In the genomic region with DNA sequence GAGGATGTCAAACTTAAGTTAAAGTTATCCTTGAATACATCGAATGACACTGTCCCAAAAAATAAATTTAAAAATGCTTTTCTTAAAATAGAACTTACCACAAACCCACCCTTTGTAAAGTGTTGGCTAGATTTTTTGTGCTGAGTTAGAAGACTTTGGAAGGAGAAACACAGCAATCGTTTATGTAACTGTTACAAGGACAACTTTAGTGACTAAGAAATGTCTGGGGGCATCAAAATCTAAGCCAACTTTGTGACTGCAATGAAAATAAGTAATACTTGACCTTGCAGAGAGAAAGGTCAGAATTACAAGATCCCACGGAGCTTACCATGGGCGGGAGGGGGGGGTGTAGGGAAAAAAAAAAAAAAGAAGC, we compare ENCODE assay signal across 8 mouse cellular contexts. TPM values are rescaled to one million over a fixed set of nuclear protein-coding genes. Genes with fewer than 3 reads are reported as not detected.
A peak's percentile ranks its signal among the peaks of the same experiment; 100 is the strongest.
DNase-seq lines count a peak whose midpoint lies in the region; ATAC-seq and TF ChIP-seq lines count a peak whose summit lies in the region.

No protein-coding gene starts in this region.

- ATAC-seq in heart, embryonic 16.5 days (replicated peaks; ENCODE audit: extremely low read depth, insufficient read depth, low FRiP score), result no peak
- ATAC-seq in G1E (ENCODE audit: extremely low read depth, insufficient number of reproducible peaks, low FRiP score, poor library complexity, severe bottlenecking), result no peak
- no peak for ATAC-seq in heart, postnatal 0 days (ENCODE audit: insufficient read depth, low read depth)

- DNase-seq in heart, postnatal 10 days, result no peak
- DNase-seq in G1E (ENCODE audit: low spot score), result no peak
- no peak for DNase-seq in heart, postnatal 0 days (ENCODE audit: low spot score)
- DNase-seq in midbrain, embryonic 10.5 days (ENCODE audit: low spot score), result no peak
- DNase-seq in cerebellum, adult 9-11 months, result no peak
- no peak for DNase-seq in thymus, postnatal 36 days
- no peak for DNase-seq in right cerebral cortex, postnatal 14 days

- no peaks in the 10 kb centered on the region for H3K27me3 ChIP-seq in heart, embryonic 16.5 days (ENCODE audit: control insufficient read depth, insufficient read depth, low read length)
- H3K27me3 ChIP-seq in G1E (ENCODE audit: insufficient read depth, low read length), result no peaks in the 10 kb centered on the region
- H3K27me3 ChIP-seq in heart, postnatal 0 days (ENCODE audit: control insufficient read depth, insufficient read depth, low read length), result no peaks in the 10 kb centered on the region
- H3K27me3 ChIP-seq in midbrain, embryonic 10.5 days (ENCODE audit: low read depth, poor library complexity, severe bottlenecking), result no peaks in the 10 kb centered on the region

- H3K4me1 ChIP-seq in heart, embryonic 16.5 days (ENCODE audit: control insufficient read depth, insufficient read depth, low read length), result peaks cover 19% of the 10 kb centered on the region
- H3K4me1 ChIP-seq in G1E (ENCODE audit: insufficient read depth, low read depth, low read length), result peaks cover 68% of the 10 kb centered on the region
- H3K4me1 ChIP-seq in heart, postnatal 0 days (ENCODE audit: control insufficient read depth, insufficient read depth), result peaks cover 17% of the 10 kb centered on the region; the same call in 1 of the 2 replicates
- H3K4me1 ChIP-seq in midbrain, embryonic 10.5 days, result peaks cover 58% of the 10 kb centered on the region

- no peaks in the 10 kb centered on the region for H3K9me3 ChIP-seq in heart, embryonic 16.5 days (replicated peaks; ENCODE audit: control insufficient read depth, low read length)
- H3K9me3 ChIP-seq in G1E (replicated peaks), result no peaks in the 10 kb centered on the region
- H3K9me3 ChIP-seq in heart, postnatal 0 days (replicated peaks; ENCODE audit: control insufficient read depth, low read length), result no peaks in the 10 kb centered on the region
- no peaks in the 10 kb centered on the region for H3K9me3 ChIP-seq in midbrain, embryonic 10.5 days (replicated peaks)

- peak overlapping the region; percentile 98 for H3K9ac ChIP-seq in heart, embryonic 16.5 days (ENCODE audit: low read length)
- peak overlapping the region; percentile 96 for H3K9ac ChIP-seq in heart, postnatal 0 days (replicated peaks; ENCODE audit: low read depth, low read length)

- WGBS in heart, embryonic 16.5 days, result 20% methylated on average over 4 of the region's 4 CpGs
- WGBS in heart, postnatal 0 days, result 22% methylated on average over 4 of the region's 4 CpGs
- 34% methylated on average over 4 of the region's 4 CpGs for WGBS in midbrain, embryonic 10.5 days

- H3K36me3 ChIP-seq in heart, embryonic 16.5 days (ENCODE audit: control insufficient read depth, insufficient read depth), result no peaks in the 10 kb centered on the region
- peaks cover 37% of the 10 kb centered on the region for H3K36me3 ChIP-seq in G1E (replicated peaks)
- no peaks in the 10 kb centered on the region for H3K36me3 ChIP-seq in heart, postnatal 0 days (replicated peaks; ENCODE audit: control insufficient read depth, insufficient read depth, low read length)
- H3K36me3 ChIP-seq in midbrain, embryonic 10.5 days, result no peaks in the 10 kb centered on the region

- peak overlapping the region; percentile 93 for H3K4me3 ChIP-seq in heart, embryonic 16.5 days (ENCODE audit: low read length)
- H3K4me3 ChIP-seq in G1E (ENCODE audit: low read depth, low read length), result peak overlapping the region; percentile 87
- peak overlapping the region; percentile 97 for H3K4me3 ChIP-seq in heart, postnatal 0 days (ENCODE audit: low read depth, low read length)
- H3K4me3 ChIP-seq in midbrain, embryonic 10.5 days, result peak overlapping the region; percentile 86

- intact Hi-C loops in heart, postnatal 10 days (cut with DNase I), result loop anchor here (2.0 to 5.0 kb wide), 2 partner anchors 56 to 205 kb away; a partner anchor contains a TSS

- H3K4me2 ChIP-seq in heart, embryonic 16.5 days (ENCODE audit: low read depth, low read length), result peak overlapping the region; percentile 66
- H3K4me2 ChIP-seq in heart, postnatal 0 days (ENCODE audit: low read depth, low read length), result peak overlapping the region; percentile 90

- peak overlapping the region; percentile 96 for H3K27ac ChIP-seq in heart, embryonic 16.5 days (ENCODE audit: low read length)
- H3K27ac ChIP-seq in heart, postnatal 0 days (ENCODE audit: low read depth), result peak overlapping the region; percentile 97
- peak overlapping the region; percentile 98 for H3K27ac ChIP-seq in midbrain, embryonic 10.5 days (replicated peaks)

- TF ChIP-seq EP300 in heart, postnatal 0 days (IDR thresholded peaks at IDR 0.05; ENCODE audit: low read depth), result no peak

- no peak for TF ChIP-seq CTCF in G1E (IDR thresholded peaks at IDR 0.05; ENCODE audit: low read depth, low read length)
- TF ChIP-seq CTCF in heart, postnatal 0 days (IDR thresholded peaks at IDR 0.05; ENCODE audit: low read depth), result no peak

RNA-seq across cellular contexts. Expression of a gene that starts 0.8 kb away (rescaled TPM):
- polyA plus RNA-seq in heart, embryonic 16.5 days (2015; fragmentation: Nextera tagmentation; extraction: Ambion mirVana), result 98.6 and 99.3 TPM in 2 replicates
- 10 to 100 TPM; 82.7 to 83.3 TPM for total RNA-seq in heart, postnatal 10 days (2021)
- 158 and 165 TPM in 2 replicates for total RNA-seq in G1E (2014; fragmentation: Nextera tagmentation)
- 68.5 and 77.6 TPM in 2 replicates for total RNA-seq in G1E (2017)
- polyA plus RNA-seq in G1E (2012), result 27.2 and 37.6 TPM in 2 replicates
- 74.3 and 97.5 TPM in 2 replicates for total RNA-seq in heart, postnatal 0 days (2014; rRNA removed; ENCODE audit: low replicate concordance)
- polyA plus RNA-seq in heart, postnatal 0 days (2015; fragmentation: Nextera tagmentation; extraction: Ambion mirVana), result 87.4 and 88.3 TPM in 2 replicates
- 90.1 and 102 TPM in 2 replicates for polyA plus RNA-seq in midbrain, embryonic 10.5 days (2016; fragmentation: Nextera tagmentation; extraction: Ambion mirVana)

RNA-seq across cellular contexts. Expression of a gene that starts 54.2 kb away (rescaled TPM):
- 19.9 and 25.4 TPM in 2 replicates for polyA plus RNA-seq in heart, embryonic 16.5 days (2015; fragmentation: Nextera tagmentation; extraction: Ambion mirVana)
- 1 to 10 TPM; 6.5 to 8.2 TPM for total RNA-seq in heart, postnatal 10 days (2021)
- total RNA-seq in G1E (2014; fragmentation: Nextera tagmentation) (22.7 and 32.8 TPM in 2 replicates), G1E (2017) (47.1 and 49.5 TPM in 2 replicates)
- polyA plus RNA-seq in G1E (2012), result 52.4 and 57.4 TPM in 2 replicates
- total RNA-seq in heart, postnatal 0 days (2014; rRNA removed; ENCODE audit: low replicate concordance), result 2.3 and 9.0 TPM in 2 replicates
- 9.6 and 9.9 TPM in 2 replicates for polyA plus RNA-seq in heart, postnatal 0 days (2015; fragmentation: Nextera tagmentation; extraction: Ambion mirVana)
- 65.3 and 83.0 TPM in 2 replicates for polyA plus RNA-seq in midbrain, embryonic 10.5 days (2016; fragmentation: Nextera tagmentation; extraction: Ambion mirVana)

RNA-seq across cellular contexts. Expression of a gene that starts 56.8 kb away (rescaled TPM):
- polyA plus RNA-seq in heart, embryonic 16.5 days (2015; fragmentation: Nextera tagmentation; extraction: Ambion mirVana), result 54.7 and 55.7 TPM in 2 replicates
- total RNA-seq in heart, postnatal 10 days (2021), result 10 to 100 TPM; 53.6 to 85.5 TPM
- total RNA-seq in G1E (2014; fragmentation: Nextera tagmentation) (83.8 and 84.1 TPM in 2 replicates), G1E (2017) (59.7 and 64.7 TPM in 2 replicates)
- 4.7 and 5.1 TPM in 2 replicates for polyA plus RNA-seq in G1E (2012)
- total RNA-seq in heart, postnatal 0 days (2014; rRNA removed; ENCODE audit: low replicate concordance), result 90.6 and 98.7 TPM in 2 replicates
- 44.0 and 50.3 TPM in 2 replicates for polyA plus RNA-seq in heart, postnatal 0 days (2015; fragmentation: Nextera tagmentation; extraction: Ambion mirVana)
- 33.8 and 43.2 TPM in 2 replicates for polyA plus RNA-seq in midbrain, embryonic 10.5 days (2016; fragmentation: Nextera tagmentation; extraction: Ambion mirVana)
